Mouse (Mus musculus): ENCODE data around the gene Tada3. TPM values are rescaled to one million over a fixed set of nuclear protein-coding genes. Genes with fewer than 3 reads are reported as not detected.

Gene Tada3
- total and polyA plus RNA-seq, 3 experiments: 18.2 to 65.3 (median 35.2) TPM

- DNase-seq (ENCODE audit: low spot score) (peak; percentile 47), ATAC-seq (ENCODE audit: extremely low read depth, insufficient number of reproducible peaks, low FRiP score, poor library complexity, severe bottlenecking) (peak; percentile 31)
- TF ChIP-seq POLR2AphosphoS5 (IDR thresholded peaks at IDR 0.05; ENCODE audit: insufficient replicate concordance, low read depth, low read length) (no peak), TAL1 (conservative IDR thresholded peaks at IDR 0.05; ENCODE audit: low read depth, low read length) (no peak), GATA2 (IDR thresholded peaks at IDR 0.05; ENCODE audit: borderline replicate concordance, low read depth, low read length) (no peak), GATA1 (IDR thresholded peaks at IDR 0.05; ENCODE audit: borderline replicate concordance, low read length) (no peak), CTCF (IDR thresholded peaks at IDR 0.05; ENCODE audit: low read depth, low read length) (no peak)
- Histone ChIP-seq H3K36me3 (replicated peaks) (peaks cover 43% of the 10 kb centered on the region), H3K9me3 (replicated peaks) (no peaks in the 10 kb centered on the region), H3K4me3 (ENCODE audit: low read depth, low read length) (peak overlapping the region; percentile 76), H3K4me1 (ENCODE audit: insufficient read depth, low read depth, low read length) (peaks cover 34% of the 10 kb centered on the region), H3K27me3 (ENCODE audit: insufficient read depth, low read length) (no peaks in the 10 kb centered on the region)
Measured at GRCm38 (mm10) chr6:113418441-113419198, 40.9 kb upstream of the Tada3 start.

- H3K9me3 ChIP-seq (replicated peaks): no peaks in the 10 kb centered on the region
- DNase-seq (ENCODE audit: low spot score) (no peak), ATAC-seq (ENCODE audit: extremely low read depth, insufficient number of reproducible peaks, low FRiP score, poor library complexity, severe bottlenecking) (no peak)
- H3K4me1 ChIP-seq (ENCODE audit: insufficient read depth, low read depth, low read length): peaks cover 35% of the 10 kb centered on the region
- peaks cover 64% of the 10 kb centered on the region for H3K36me3 ChIP-seq (replicated peaks)
- H3K4me3 ChIP-seq (ENCODE audit: low read depth, low read length): no peak overlapping the region
- no peaks in the 10 kb centered on the region for H3K27me3 ChIP-seq (ENCODE audit: insufficient read depth, low read length)
- TF ChIP-seq POLR2AphosphoS5 (IDR thresholded peaks at IDR 0.05; ENCODE audit: insufficient replicate concordance, low read depth, low read length) (no peak), GATA2 (IDR thresholded peaks at IDR 0.05; ENCODE audit: borderline replicate concordance, low read depth, low read length) (no peak)
Measured at GRCm38 (mm10) chr6:113416416-113416815, 38.7 kb upstream of the Tada3 start.

DNA sequence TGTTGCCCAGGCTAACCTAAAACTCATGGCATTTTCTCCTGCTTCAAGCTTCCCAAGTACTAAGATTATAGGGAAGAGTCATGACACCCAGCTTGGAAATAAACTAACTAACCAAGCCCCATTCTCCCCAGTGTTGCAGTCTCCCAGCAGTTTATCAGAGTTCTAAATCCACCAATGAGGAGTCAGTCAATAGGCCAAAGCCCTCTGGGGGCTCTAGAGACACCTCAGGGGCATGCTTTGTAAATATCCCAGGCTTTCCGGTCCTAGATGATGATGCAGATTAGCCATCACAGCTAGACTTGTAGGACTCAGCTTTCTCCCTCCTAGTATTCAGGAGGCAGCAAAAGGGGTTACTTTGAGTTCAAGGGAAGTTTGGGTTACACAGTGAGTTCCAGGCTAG, 32.3 kb upstream of the Tada3 start:
- Histone ChIP-seq H3K27me3 (ENCODE audit: insufficient read depth, low read length) (no peaks in the 10 kb centered on the region), H3K36me3 (replicated peaks) (peaks cover 97% of the 10 kb centered on the region), H3K4me1 (ENCODE audit: insufficient read depth, low read depth, low read length) (peaks cover 2% of the 10 kb centered on the region; the same call in 1 of the 2 replicates), H3K9me3 (replicated peaks) (no peaks in the 10 kb centered on the region), H3K4me3 (ENCODE audit: low read depth, low read length) (no peak overlapping the region)
- ATAC-seq (ENCODE audit: extremely low read depth, insufficient number of reproducible peaks, low FRiP score, poor library complexity, severe bottlenecking): no peak
- TF ChIP-seq CTCF (IDR thresholded peaks at IDR 0.05; ENCODE audit: low read depth, low read length) (no peak), TAL1 (conservative IDR thresholded peaks at IDR 0.05; ENCODE audit: low read depth, low read length) (no peak), POLR2AphosphoS5 (IDR thresholded peaks at IDR 0.05; ENCODE audit: insufficient replicate concordance, low read depth, low read length) (no peak), GATA1 (IDR thresholded peaks at IDR 0.05; ENCODE audit: borderline replicate concordance, low read length) (no peak), GATA2 (IDR thresholded peaks at IDR 0.05; ENCODE audit: borderline replicate concordance, low read depth, low read length) (no peak)
- no peak for DNase-seq (ENCODE audit: low spot score)

- Histone ChIP-seq H3K4me1 (ENCODE audit: insufficient read depth, low read depth, low read length) (no peaks in the 10 kb centered on the region), H3K36me3 (replicated peaks) (peaks cover 96% of the 10 kb centered on the region), H3K27me3 (ENCODE audit: insufficient read depth, low read length) (no peaks in the 10 kb centered on the region), H3K9me3 (replicated peaks) (no peaks in the 10 kb centered on the region), H3K4me3 (ENCODE audit: low read depth, low read length) (no peak overlapping the region)
- ATAC-seq (ENCODE audit: extremely low read depth, insufficient number of reproducible peaks, low FRiP score, poor library complexity, severe bottlenecking) (no peak), DNase-seq (ENCODE audit: low spot score) (no peak)
- TF ChIP-seq CTCF (IDR thresholded peaks at IDR 0.05; ENCODE audit: low read depth, low read length): peak; percentile 27; the same call in 1 of the 2 replicates
- no peak for TF ChIP-seq GATA1 (IDR thresholded peaks at IDR 0.05; ENCODE audit: borderline replicate concordance, low read length)
Measured at GRCm38 (mm10) chr6:113406683-113407082, 29.0 kb upstream of the Tada3 start.

DNA sequence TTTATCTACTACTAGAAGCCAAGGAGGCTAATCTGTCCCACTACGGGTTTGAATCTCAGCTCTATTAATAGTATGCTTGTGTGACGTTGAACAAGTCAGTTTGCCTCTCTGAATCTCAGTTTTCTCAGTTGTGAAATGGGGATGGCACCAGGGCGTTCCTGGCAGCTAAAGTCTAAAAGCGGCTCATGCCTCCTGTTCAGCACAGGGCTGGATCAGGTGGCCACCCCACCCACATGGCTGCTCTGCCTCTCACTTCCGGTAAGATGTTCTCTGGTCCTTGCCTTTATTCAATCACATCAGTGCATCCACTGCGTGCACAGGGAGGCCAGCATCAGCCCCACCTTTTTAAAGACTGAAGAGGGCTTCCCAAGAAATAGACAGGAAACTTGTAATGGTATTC, 27.8 kb upstream of the Tada3 start:
- TF ChIP-seq TAL1 (conservative IDR thresholded peaks at IDR 0.05; ENCODE audit: low read depth, low read length): no peak
- no peak for TF ChIP-seq POLR2AphosphoS5 (IDR thresholded peaks at IDR 0.05; ENCODE audit: insufficient replicate concordance, low read depth, low read length)
- TF ChIP-seq GATA1 (IDR thresholded peaks at IDR 0.05; ENCODE audit: borderline replicate concordance, low read length): no peak
- TF ChIP-seq CTCF (IDR thresholded peaks at IDR 0.05; ENCODE audit: low read depth, low read length): no peak
- TF ChIP-seq GATA2 (IDR thresholded peaks at IDR 0.05; ENCODE audit: borderline replicate concordance, low read depth, low read length): no peak
- no peaks in the 10 kb centered on the region; the same call in 1 of the 2 replicates for H3K4me1 ChIP-seq (ENCODE audit: insufficient read depth, low read depth, low read length)
- no peak for ATAC-seq (ENCODE audit: extremely low read depth, insufficient number of reproducible peaks, low FRiP score, poor library complexity, severe bottlenecking)
- H3K36me3 ChIP-seq (replicated peaks): peaks cover 97% of the 10 kb centered on the region
- no peak for DNase-seq (ENCODE audit: low spot score)
- no peak overlapping the region for H3K4me3 ChIP-seq (ENCODE audit: low read depth, low read length)
- no peaks in the 10 kb centered on the region for H3K9me3 ChIP-seq (replicated peaks)
- no peaks in the 10 kb centered on the region for H3K27me3 ChIP-seq (ENCODE audit: insufficient read depth, low read length)

GRCm38 (mm10) chr6:113404649-113405448, 27.2 kb upstream of the Tada3 start:
- H3K27me3 ChIP-seq (ENCODE audit: insufficient read depth, low read length): no peaks in the 10 kb centered on the region
- no peaks in the 10 kb centered on the region; the same call in 1 of the 2 replicates for H3K4me1 ChIP-seq (ENCODE audit: insufficient read depth, low read depth, low read length)
- ATAC-seq (ENCODE audit: extremely low read depth, insufficient number of reproducible peaks, low FRiP score, poor library complexity, severe bottlenecking) (no peak), DNase-seq (ENCODE audit: low spot score) (no peak)
- no peaks in the 10 kb centered on the region for H3K9me3 ChIP-seq (replicated peaks)
- no peak overlapping the region for H3K4me3 ChIP-seq (ENCODE audit: low read depth, low read length)
- H3K36me3 ChIP-seq (replicated peaks): peaks cover 97% of the 10 kb centered on the region
- TF ChIP-seq POLR2AphosphoS5 (IDR thresholded peaks at IDR 0.05; ENCODE audit: insufficient replicate concordance, low read depth, low read length) (no peak), GATA2 (IDR thresholded peaks at IDR 0.05; ENCODE audit: borderline replicate concordance, low read depth, low read length) (no peak), CTCF (IDR thresholded peaks at IDR 0.05; ENCODE audit: low read depth, low read length) (no peak), GATA1 (IDR thresholded peaks at IDR 0.05; ENCODE audit: borderline replicate concordance, low read length) (no peak), TAL1 (conservative IDR thresholded peaks at IDR 0.05; ENCODE audit: low read depth, low read length) (no peak)
